Mouse (Mus musculus) stomach, embryonic 14.5 days (tissue): Measurements from ENCODE around the gene Bcl7c. TPM values are rescaled to one million over a fixed set of nuclear protein-coding genes. Genes with fewer than 3 reads are reported as not detected.
"Not testable (repeated sequence)": the region's sequence is repeated elsewhere in the genome, so short reads cannot be mapped to it uniquely, and the experiment has no call there.

Experiments used
- ATAC-seq: fragments of 200-750 bp; cut with Nextera tagmentation; 2 replicates; pipeline ENCODE4 v1.8.0; 2017; ENCODE audit warnings: low read depth, moderate TSS enrichment; ENCODE audit not compliant: insufficient number of reproducible peaks, insufficient read depth, low FRiP score
- H3K27ac ChIP-seq: fragments of 300-500 bp; sonication (generic); 2 replicates; pipeline ENCODE4 v1.5.1; 2014; ENCODE audit warnings: mild to moderate bottlenecking, low read length, moderate library complexity, mixed read lengths
- H3K27me3 ChIP-seq: fragments of 300-500 bp; sonication (generic); 2 replicates; pipeline ENCODE4 v1.6.1; 2014; ENCODE audit warnings: low read length, control low read depth, mixed read lengths; ENCODE audit not compliant: control insufficient read depth, insufficient read depth
- H3K36me3 ChIP-seq: fragments of 300-500 bp; sonication (generic); 2 replicates; pipeline ENCODE4 v1.6.1; 2014; ENCODE audit warnings: mild to moderate bottlenecking, control low read depth, low read length, moderate library complexity, mixed read lengths; ENCODE audit not compliant: control insufficient read depth, insufficient read depth
- H3K4me1 ChIP-seq: fragments of 300-500 bp; sonication (generic); 2 replicates; pipeline ENCODE4 v1.6.1; 2014; ENCODE audit warnings: low read length, control low read depth, mixed read lengths; ENCODE audit not compliant: control insufficient read depth, insufficient read depth
- H3K4me2 ChIP-seq: fragments of 300-500 bp; sonication (generic); replicated peaks from 2 replicates; pipeline ENCODE4 v1.6.1; 2014; ENCODE audit warnings: low read depth, low read length, control low read depth
- H3K4me3 ChIP-seq: fragments of 300-500 bp; sonication (generic); 2 replicates; pipeline ENCODE4 v1.5.1; 2014; ENCODE audit warnings: low read depth, low read length, control low read depth
- H3K9ac ChIP-seq: fragments of 300-500 bp; sonication (generic); replicated peaks from 2 replicates; pipeline ENCODE4 v1.6.1; 2014; ENCODE audit warnings: low read depth, mild to moderate bottlenecking, control low read depth, low read length, moderate library complexity, mixed read lengths
- H3K9me3 ChIP-seq: fragments of 300-500 bp; sonication (generic); 2 replicates; pipeline ENCODE4 v1.6.1; 2016; ENCODE audit warnings: low read depth, low read length, control low read depth; ENCODE audit not compliant: control insufficient read depth
- WGBS: fragments of 180-500 bp; shearing (Covaris S2); extraction: QIAGEN DNeasy Blood & Tissue Kit; methylation state at CpG from one replicate; pipeline ENCODE4 v1.1.7; 2014; 5-methylcytosine and 5-hydroxymethylcytosine counted together
- polyA plus RNA-seq: library from polyadenylated mRNA; unstranded; fragments of >200 nt; fragmentation: Nextera tagmentation; extraction: Ambion mirVana; gene quantifications from 2 replicates; pipeline ENCODE4 v1.2.1, GENCODE M21; 2014

Gene Bcl7c
- polyA plus RNA-seq, 1 experiment from 2014 or later, result 65.2 TPM

GRCm38 (mm10) chr7:127636963-127637362 lies 71.8 kb downstream of the Bcl7c start:
- Histone ChIP-seq H3K4me1 (no peaks in the 10 kb centered on the region), H3K27me3 (no peaks in the 10 kb centered on the region), H3K27ac (no peak overlapping the region), H3K4me2 (peak overlapping the region; percentile 62), H3K9me3 (no peaks in the 10 kb centered on the region), H3K9ac (peak overlapping the region; percentile 34), H3K36me3 (no peaks in the 10 kb centered on the region), H3K4me3 (peak overlapping the region; percentile 45)
- under 1% methylated on average over 27 of the region's 27 CpGs for WGBS
- peak; percentile 69; the same call in 1 of the 2 replicates for ATAC-seq

- no peaks in the 10 kb centered on the region for H3K27me3 ChIP-seq
- 81% methylated on average over 4 of the region's 4 CpGs for WGBS
- no peak for ATAC-seq
Observed at GRCm38 (mm10) chr7:127631416-127631815, 77.3 kb downstream of the Bcl7c start.

GRCm38 (mm10) chr7:127628646-127629045 lies 80.1 kb downstream of the Bcl7c start:
- Histone ChIP-seq H3K9me3 (no peaks in the 10 kb centered on the region), H3K4me1 (no peaks in the 10 kb centered on the region), H3K36me3 (no peaks in the 10 kb centered on the region), H3K27ac (no peak overlapping the region), H3K27me3 (no peaks in the 10 kb centered on the region), H3K4me2 (no peak overlapping the region), H3K9ac (no peak overlapping the region), H3K4me3 (no peak overlapping the region)
- no peak for ATAC-seq
- 82% methylated on average over 5 of the region's 5 CpGs for WGBS

More at GRCm38 (mm10) chr7:127631416-127631815, 77.3 kb downstream of the Bcl7c start:
- H3K27ac ChIP-seq, result no peak overlapping the region
- no peaks in the 10 kb centered on the region for H3K4me1 ChIP-seq
- H3K36me3 ChIP-seq, result no peaks in the 10 kb centered on the region
- no peak overlapping the region for H3K4me2 ChIP-seq
- H3K9ac ChIP-seq, result no peak overlapping the region
- H3K4me3 ChIP-seq, result no peak overlapping the region
- no peaks in the 10 kb centered on the region for H3K9me3 ChIP-seq

DNA sequence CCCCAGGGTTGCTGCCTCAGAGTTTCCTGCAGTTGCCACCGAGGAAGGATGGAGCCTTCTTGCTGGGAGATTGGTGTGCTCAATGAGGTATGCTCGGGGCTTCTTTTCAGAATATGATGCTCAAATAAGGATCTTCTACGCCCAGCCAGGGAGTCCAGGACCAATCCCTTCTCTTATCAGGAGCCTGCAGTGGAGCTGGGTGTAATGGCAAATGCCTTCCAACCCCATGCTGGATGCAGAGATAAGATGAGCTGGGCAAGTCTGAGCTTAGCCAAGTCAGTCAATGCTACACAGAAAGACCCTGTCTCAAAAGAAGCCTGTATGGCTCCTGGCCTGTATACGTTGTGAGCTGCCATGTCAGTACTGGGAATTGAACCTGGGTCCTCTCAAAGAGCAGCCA lies 82.3 kb downstream of the Bcl7c start:
- Histone ChIP-seq H3K27me3 (no peaks in the 10 kb centered on the region), H3K9me3 (no peaks in the 10 kb centered on the region), H3K36me3 (no peaks in the 10 kb centered on the region), H3K4me1 (no peaks in the 10 kb centered on the region), H3K4me3 (no peak overlapping the region), H3K4me2 (no peak overlapping the region), H3K9ac (no peak overlapping the region), H3K27ac (no peak overlapping the region)
- WGBS, result 83% methylated on average over 4 of the region's 4 CpGs
- ATAC-seq, result peak; percentile 63; the same call in 1 of the 2 replicates

- no peaks in the 10 kb centered on the region for H3K27me3 ChIP-seq
- no peak overlapping the region for H3K9ac ChIP-seq
- no peaks in the 10 kb centered on the region for H3K4me1 ChIP-seq
- ATAC-seq, result no peak
- H3K4me2 ChIP-seq, result no peak overlapping the region
- no peak overlapping the region for H3K4me3 ChIP-seq
- H3K27ac ChIP-seq, result no peak overlapping the region
- H3K9me3 ChIP-seq, result no peaks in the 10 kb centered on the region
- no peaks in the 10 kb centered on the region for H3K36me3 ChIP-seq
- 95% methylated on average over 7 of the region's 7 CpGs for WGBS
Observed at GRCm38 (mm10) chr7:127626039-127626438, 82.7 kb downstream of the Bcl7c start.

- ATAC-seq, H3K9me3 ChIP-seq, H3K27me3 ChIP-seq, H3K4me1 ChIP-seq, H3K4me3 ChIP-seq, H3K4me2 ChIP-seq, H3K27ac ChIP-seq, H3K36me3 ChIP-seq, H3K9ac ChIP-seq: not testable (repeated sequence)
- WGBS, result 91% methylated on average over 6 of the region's 8 CpGs
Observed at GRCm38 (mm10) chr7:127618402-127618801, 90.3 kb downstream of the Bcl7c start.

GRCm38 (mm10) chr7:127617962-127618361 lies 90.8 kb downstream of the Bcl7c start:
- Histone ChIP-seq H3K4me2 (no peak overlapping the region), H3K9ac (no peak overlapping the region), H3K4me3 (no peak overlapping the region), H3K9me3 (no peaks in the 10 kb centered on the region), H3K27me3 (no peaks in the 10 kb centered on the region), H3K4me1 (peaks cover 6% of the 10 kb centered on the region), H3K27ac (no peak overlapping the region), H3K36me3 (no peaks in the 10 kb centered on the region)
- WGBS, result 69% methylated on average over 2 of the region's 2 CpGs
- no peak for ATAC-seq

GRCm38 (mm10) chr7:127616881-127617280 lies 91.9 kb downstream of the Bcl7c start:
- H3K9me3 ChIP-seq, result no peaks in the 10 kb centered on the region
- ATAC-seq, result no peak
- H3K9ac ChIP-seq, result no peak overlapping the region
- 55% methylated on average over 1 of the region's 1 CpGs for WGBS
- no peaks in the 10 kb centered on the region for H3K27me3 ChIP-seq
- no peak overlapping the region for H3K27ac ChIP-seq
- H3K4me3 ChIP-seq, result no peak overlapping the region
- no peak overlapping the region for H3K4me2 ChIP-seq
- H3K4me1 ChIP-seq, result peaks cover 6% of the 10 kb centered on the region
- peaks cover 7% of the 10 kb centered on the region for H3K36me3 ChIP-seq

DNA sequence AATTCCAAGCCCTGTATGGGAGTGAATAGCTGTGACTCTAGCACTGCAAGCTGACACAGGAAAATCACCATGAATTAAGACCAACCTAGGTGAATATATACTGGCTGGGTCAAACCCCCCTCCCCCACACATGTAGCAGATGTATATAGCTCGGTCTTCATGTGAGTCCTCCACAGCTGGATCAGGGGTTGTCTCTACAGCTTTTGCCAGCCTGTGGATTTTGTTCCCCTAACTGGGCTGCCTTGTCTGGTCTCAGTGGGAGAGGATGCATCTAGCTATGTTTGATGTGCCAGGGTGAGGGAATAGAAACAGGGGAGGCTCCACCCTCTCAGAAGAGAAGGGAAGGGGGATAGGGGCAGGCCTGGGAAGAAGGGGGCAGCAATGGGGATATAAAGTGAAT lies 92.4 kb downstream of the Bcl7c start:
- no peak overlapping the region for H3K4me3 ChIP-seq
- H3K27ac ChIP-seq, result no peak overlapping the region
- WGBS, result 70% methylated on average over 1 of the region's 1 CpGs
- ATAC-seq, result no peak
- peaks cover 6% of the 10 kb centered on the region for H3K4me1 ChIP-seq
- no peaks in the 10 kb centered on the region for H3K27me3 ChIP-seq
- H3K36me3 ChIP-seq, result peaks cover 13% of the 10 kb centered on the region
- no peak overlapping the region for H3K9ac ChIP-seq
- no peaks in the 10 kb centered on the region for H3K9me3 ChIP-seq
- H3K4me2 ChIP-seq, result peak overlapping the region; percentile 61; the same call in 1 of the 2 replicates
